Mouse (Mus musculus) liver, adult 2 months (tissue): ENCODE data around the gene Dok4. TPM values are rescaled to one million over a fixed set of nuclear protein-coding genes. Genes with fewer than 3 reads are reported as not detected.

ENCODE experiments used
- DNase-seq: peaks from one replicate; pipeline ENCODE4 v3.0.0-alpha.2; 2011; ENCODE audit warnings: low read depth, low spot score; ENCODE audit errors: extremely low read depth
- H3K27ac ChIP-seq: fragments of 200-500 bp; replicated peaks from 2 replicates; pipeline ENCODE4 v1.5.1; 2012; ENCODE audit warnings: low read depth, mild to moderate bottlenecking, control low read depth, inconsistent platforms, low read length; ENCODE audit not compliant: insufficient read depth
- H3K27me3 ChIP-seq: fragments of 200-500 bp; 2 replicates; pipeline ENCODE4 v1.6.1; 2012; ENCODE audit warnings: mild to moderate bottlenecking, moderate library complexity, low read length, inconsistent platforms; ENCODE audit not compliant: control insufficient read depth, insufficient read depth
- H3K36me3 ChIP-seq: fragments of 200-500 bp; 2 replicates; pipeline ENCODE4 v1.6.1; 2012; ENCODE audit warnings: low read length, inconsistent platforms; ENCODE audit not compliant: control insufficient read depth, insufficient read depth
- H3K4me1 ChIP-seq: fragments of 200-500 bp; 2 replicates; pipeline ENCODE4 v1.6.1; 2011; ENCODE audit warnings: low read length; ENCODE audit not compliant: control insufficient read depth, insufficient read depth
- H3K4me3 ChIP-seq: fragments of 200-500 bp; 2 replicates; pipeline ENCODE4 v1.5.1; 2011; ENCODE audit warnings: low read depth, mild to moderate bottlenecking, control low read depth, low read length, moderate library complexity; ENCODE audit not compliant: insufficient read depth
- H3K79me2 ChIP-seq: fragments of 200-500 bp; 2 replicates; pipeline ENCODE4 v1.6.1; 2012; ENCODE audit warnings: inconsistent platforms, mild to moderate bottlenecking, low read length, moderate library complexity; ENCODE audit not compliant: control insufficient read depth, insufficient read depth
- H3K9ac ChIP-seq: fragments of 200-500 bp; 2 replicates; pipeline ENCODE4 v1.6.1; 2012; ENCODE audit warnings: low read depth, mild to moderate bottlenecking, control low read depth, inconsistent platforms, low read length
- CTCF ChIP-seq: fragments of 200-500 bp; IDR thresholded peaks from 2 replicates; pipeline ENCODE4 v1.5.1; 2011; ENCODE audit warnings: low read depth, low read length, control low read depth
- POLR2A ChIP-seq: fragments of 200-500 bp; IDR thresholded peaks from 2 replicates; pipeline ENCODE4 v1.6.1; 2011; ENCODE audit warnings: low read length, control low read depth; ENCODE audit not compliant: insufficient read depth; ENCODE audit errors: extremely low read depth
- WGBS: fragments of 180-500 bp; shearing (Covaris S2); methylation state at CpG from one replicate; pipeline ENCODE4 v1.1.7; 2018; 5-methylcytosine and 5-hydroxymethylcytosine counted together
- polyA plus RNA-seq: library from polyadenylated mRNA; depleted of rRNA; stranded (reverse); fragments of >200 nt; gene quantifications from 2 replicates; pipeline ENCODE4 v1.2.3, GENCODE M21; 2012
- total RNA-seq: library from RNA; depleted of rRNA; stranded (reverse); fragments of >200 nt; gene quantifications from 2 replicates; pipeline ENCODE4 v1.2.3, GENCODE M21; 2014

Gene Dok4
- total and polyA plus RNA-seq, 2 experiments = 0.83 to 1.5 TPM

- H3K27ac ChIP-seq = no peak overlapping the region
- no peaks in the 10 kb centered on the region; the same call in none of the 2 replicates for H3K4me1 ChIP-seq
- H3K36me3 ChIP-seq = no peaks in the 10 kb centered on the region
- H3K9ac ChIP-seq = peak overlapping the region; percentile 56
- no peaks in the 10 kb centered on the region for H3K79me2 ChIP-seq
- H3K4me3 ChIP-seq = peak overlapping the region; percentile 54
- H3K27me3 ChIP-seq = no peaks in the 10 kb centered on the region; the same call in 1 of the 2 replicates
- DNase-seq = no peak
- no peak for TF ChIP-seq POLR2A
- TF ChIP-seq CTCF = no peak
- 24% methylated on average over 17 of the region's 17 CpGs for WGBS
These were observed 847 bp downstream of the Dok4 start for GRCm38 (mm10) chr8:94875096-94875870.

GRCm38 (mm10) chr8:94874358-94874757, 1.8 kb downstream of the Dok4 start:
- no peak overlapping the region for H3K4me3 ChIP-seq
- H3K4me1 ChIP-seq = no peaks in the 10 kb centered on the region; the same call in none of the 2 replicates
- H3K9ac ChIP-seq = no peak overlapping the region
- H3K79me2 ChIP-seq = no peaks in the 10 kb centered on the region
- DNase-seq = peak; percentile 50
- no peaks in the 10 kb centered on the region; the same call in 1 of the 2 replicates for H3K27me3 ChIP-seq
- peak; percentile 91 for TF ChIP-seq CTCF
- no peak for TF ChIP-seq POLR2A
- no peak overlapping the region for H3K27ac ChIP-seq
- H3K36me3 ChIP-seq = no peaks in the 10 kb centered on the region
- 14% methylated on average over 6 of the region's 6 CpGs for WGBS

- H3K9ac ChIP-seq = no peak overlapping the region
- 94% methylated on average over 2 of the region's 2 CpGs for WGBS
These were observed 3.6 kb downstream of the Dok4 start for GRCm38 (mm10) chr8:94872576-94872975.

GRCm38 (mm10) chr8:94872156-94872555, 4.0 kb downstream of the Dok4 start:
- H3K79me2 ChIP-seq = no peaks in the 10 kb centered on the region
- H3K4me1 ChIP-seq = no peaks in the 10 kb centered on the region; the same call in none of the 2 replicates
- H3K4me3 ChIP-seq = no peak overlapping the region
- DNase-seq = no peak
- no peaks in the 10 kb centered on the region; the same call in 1 of the 2 replicates for H3K27me3 ChIP-seq
- H3K27ac ChIP-seq = no peak overlapping the region
- H3K9ac ChIP-seq = no peak overlapping the region
- TF ChIP-seq CTCF (no peak), POLR2A (no peak)
- WGBS = 83% methylated on average over 3 of the region's 3 CpGs
- no peaks in the 10 kb centered on the region for H3K36me3 ChIP-seq

More at GRCm38 (mm10) chr8:94872576-94872975, 3.6 kb downstream of the Dok4 start:
- no peak for TF ChIP-seq POLR2A
- DNase-seq = no peak
- H3K4me1 ChIP-seq = no peaks in the 10 kb centered on the region; the same call in none of the 2 replicates
- H3K79me2 ChIP-seq = no peaks in the 10 kb centered on the region
- H3K36me3 ChIP-seq = no peaks in the 10 kb centered on the region
- no peak overlapping the region for H3K27ac ChIP-seq
- H3K27me3 ChIP-seq = no peaks in the 10 kb centered on the region; the same call in 1 of the 2 replicates
- no peak overlapping the region for H3K4me3 ChIP-seq

DNA sequence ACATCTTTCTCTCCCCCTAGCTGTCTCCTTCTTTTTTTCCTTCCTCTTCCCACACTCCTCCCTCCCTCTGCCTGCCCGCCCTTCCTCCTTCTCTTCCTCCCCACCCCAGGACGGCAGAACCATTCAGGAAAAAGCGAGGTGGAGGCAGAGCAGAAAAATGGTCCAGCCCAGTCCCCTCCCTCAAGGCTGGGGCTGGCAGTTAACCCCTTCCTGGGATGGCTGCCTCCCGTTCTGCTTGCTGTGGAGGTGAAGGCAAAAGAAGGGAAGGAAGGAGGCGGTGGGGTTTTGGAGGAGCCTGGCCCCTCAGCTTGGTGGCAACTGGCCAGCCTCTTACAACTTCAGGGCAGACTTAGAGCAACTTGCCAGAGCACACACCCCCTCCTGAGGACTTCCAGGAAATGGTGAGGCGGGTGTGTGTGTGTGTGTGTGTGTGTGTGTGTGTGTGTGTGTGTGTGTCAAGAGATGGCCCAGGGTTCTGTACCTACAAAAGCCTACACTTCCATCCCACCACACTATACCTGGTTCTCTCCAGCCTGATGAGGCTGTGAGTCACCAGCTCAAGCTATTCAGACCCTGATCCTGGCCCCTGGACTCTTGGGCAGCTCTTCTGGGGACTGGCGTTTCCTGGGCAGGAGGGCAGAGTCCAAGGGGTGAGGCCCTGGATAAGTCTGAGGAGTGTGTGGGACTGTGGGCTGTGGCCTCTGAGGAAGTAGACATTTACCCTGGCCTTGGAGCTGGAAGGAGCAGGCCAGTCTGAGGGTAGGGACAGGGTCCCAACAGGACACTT, 4.8 kb downstream of the Dok4 start:
- no peaks in the 10 kb centered on the region for H3K36me3 ChIP-seq
- H3K4me1 ChIP-seq = no peaks in the 10 kb centered on the region; the same call in none of the 2 replicates
- no peaks in the 10 kb centered on the region; the same call in 1 of the 2 replicates for H3K27me3 ChIP-seq
- H3K79me2 ChIP-seq = no peaks in the 10 kb centered on the region
- TF ChIP-seq POLR2A = no peak
- TF ChIP-seq CTCF = no peak
- H3K4me3 ChIP-seq = 0 out of 2 replicates have a peak overlapping the region, but pooled peaks have one; percentile 15
- H3K9ac ChIP-seq = no peak overlapping the region
- 14% methylated on average over 7 of the region's 7 CpGs for WGBS
- no peak overlapping the region for H3K27ac ChIP-seq
- peak; percentile 17 for DNase-seq
